Mouse (Mus musculus) lung, postnatal 0 days (tissue): ENCODE results near the gene Ibtk. TPM values are rescaled to one million over a fixed set of nuclear protein-coding genes. Genes with fewer than 3 reads are reported as not detected.
"Not testable (repeated sequence)": the region's sequence is repeated elsewhere in the genome, so short reads cannot be mapped to it uniquely, and the experiment has no call there.

Source experiments
- ATAC-seq: fragments of 200-750 bp; cut with Nextera tagmentation; 2 replicates; pipeline ENCODE4 v1.8.0; 2017; ENCODE audit warnings: moderate library complexity
- DNase-seq: peaks from one replicate; pipeline ENCODE4 v3.0.0-alpha.2; 2016; ENCODE audit warnings: low spot score
- H3K27ac ChIP-seq: fragments of 300-500 bp; sonication (generic); 2 replicates; pipeline ENCODE4 v1.5.1; 2014; ENCODE audit warnings: antibody characterized with exemption, mild to moderate bottlenecking, low read length, mixed read lengths
- H3K27me3 ChIP-seq: fragments of 300-500 bp; sonication (generic); replicated peaks from 2 replicates; pipeline ENCODE4 v1.6.1; 2014; ENCODE audit warnings: low read length, mixed read lengths; ENCODE audit not compliant: insufficient read depth
- H3K36me3 ChIP-seq: fragments of 300-500 bp; sonication (generic); 2 replicates; pipeline ENCODE4 v1.6.1; 2014; ENCODE audit warnings: low read length, mixed read lengths; ENCODE audit not compliant: insufficient read depth
- H3K4me1 ChIP-seq: fragments of 300-500 bp; sonication (generic); 2 replicates; pipeline ENCODE4 v1.6.1; 2014; ENCODE audit warnings: antibody characterized with exemption, low read depth, low read length, mixed read lengths; ENCODE audit not compliant: insufficient read depth
- H3K4me2 ChIP-seq: fragments of 300-500 bp; sonication (generic); replicated peaks from 2 replicates; pipeline ENCODE4 v1.6.1; 2014; ENCODE audit warnings: low read depth, mild to moderate bottlenecking, low read length, moderate library complexity, mixed read lengths
- H3K4me3 ChIP-seq: fragments of 300-500 bp; sonication (generic); 2 replicates; pipeline ENCODE4 v1.5.1; 2014; ENCODE audit warnings: low read depth, low read length
- H3K9ac ChIP-seq: fragments of 300-500 bp; sonication (generic); replicated peaks from 2 replicates; pipeline ENCODE4 v1.6.1; 2014; ENCODE audit warnings: low read depth, mild to moderate bottlenecking
- H3K9me3 ChIP-seq: fragments of 300-500 bp; sonication (generic); 2 replicates; pipeline ENCODE4 v1.6.1; 2016; ENCODE audit warnings: low read length, mixed read lengths
- CTCF ChIP-seq: IDR thresholded peaks from 2 replicates; pipeline ENCODE4 v1.5.1; 2016; ENCODE audit warnings: antibody characterized with exemption, mild to moderate bottlenecking
- EP300 ChIP-seq: IDR thresholded peaks from 2 replicates; pipeline ENCODE4 v1.6.1; 2016; ENCODE audit warnings: antibody characterized with exemption, mild to moderate bottlenecking, control low read depth
- WGBS: fragments of 180-500 bp; shearing (Covaris S2); extraction: QIAGEN DNeasy Blood & Tissue Kit; methylation state at CpG from one replicate; pipeline ENCODE4 v1.1.7; 2014; 5-methylcytosine and 5-hydroxymethylcytosine counted together
- polyA plus RNA-seq: library from polyadenylated mRNA; unstranded; fragments of >200 nt; fragmentation: Nextera tagmentation; extraction: Ambion mirVana; gene quantifications from 2 replicates; pipeline ENCODE4 v1.2.1, GENCODE M21; 2015

Ibtk gene
- 12.0 and 15.4 TPM in 2 replicates for polyA plus RNA-seq

- ATAC-seq = peak; percentile 98
- Histone ChIP-seq H3K27ac (peak within 1 kb of the TSS; percentile 98), H3K4me3 (peak within 1 kb of the TSS; percentile 87), H3K27me3 (no peaks in the 10 kb centered on the region), H3K4me2 (peak within 1 kb of the TSS; percentile 64), H3K9ac (peak within 1 kb of the TSS; percentile 83), H3K4me1 (no peaks in the 10 kb centered on the region), H3K9me3 (no peaks in the 10 kb centered on the region), H3K36me3 (no peaks in the 10 kb centered on the region)
- TF ChIP-seq CTCF = peak; percentile 56
- TF ChIP-seq EP300 = peak; percentile 63; the same call in 1 of the 2 replicates
- WGBS = under 1% methylated on average over 37 of the region's 52 CpGs
- peak; percentile 98 for DNase-seq
Measured at GRCm38 (mm10) chr9:85749142-85749921, at the start of gene Ibtk. Gene Ibtk (minus strand): TSS chr9:85749334.

GRCm38 (mm10) chr9:85791521-85791920 lies 42.4 kb upstream of the Ibtk start:
- not testable (repeated sequence) for H3K36me3 ChIP-seq, H3K4me1 ChIP-seq, ATAC-seq, H3K4me3 ChIP-seq, H3K27me3 ChIP-seq, DNase-seq, H3K4me2 ChIP-seq, H3K9me3 ChIP-seq, H3K9ac ChIP-seq, H3K27ac ChIP-seq
- 94% methylated on average over 18 of the region's 18 CpGs for WGBS

- no peak overlapping the region for H3K4me2 ChIP-seq
- ATAC-seq (no peak), DNase-seq (no peak)
- H3K27ac ChIP-seq = no peak overlapping the region
- 85% methylated on average over 4 of the region's 4 CpGs for WGBS
- no peaks in the 10 kb centered on the region for H3K9me3 ChIP-seq
- H3K27me3 ChIP-seq = 0 out of 2 replicates have a peak, but pooled peaks cover 5% of the 10 kb centered on the region
- TF ChIP-seq CTCF (no peak), EP300 (no peak)
- H3K9ac ChIP-seq = no peak overlapping the region
- no peak overlapping the region for H3K4me3 ChIP-seq
- no peaks in the 10 kb centered on the region for H3K36me3 ChIP-seq
- H3K4me1 ChIP-seq = no peaks in the 10 kb centered on the region
Measured at GRCm38 (mm10) chr9:85780249-85780648, 31.1 kb upstream of the Ibtk start.

- Histone ChIP-seq H3K9me3 (no peaks in the 10 kb centered on the region), H3K4me2 (no peak overlapping the region), H3K9ac (no peak overlapping the region), H3K4me3 (no peak overlapping the region), H3K4me1 (no peaks in the 10 kb centered on the region), H3K36me3 (no peaks in the 10 kb centered on the region), H3K27me3 (0 out of 2 replicates have a peak, but pooled peaks cover 5% of the 10 kb centered on the region), H3K27ac (no peak overlapping the region)
- peak; percentile 81 for DNase-seq
- ATAC-seq = no peak
- no peak for TF ChIP-seq EP300
- TF ChIP-seq CTCF = peak; percentile 65
- 12% methylated on average over 4 of the region's 4 CpGs for WGBS
Measured at GRCm38 (mm10) chr9:85779458-85779857, 30.3 kb upstream of the Ibtk start.

- WGBS = 15% methylated on average over 6 of the region's 6 CpGs
- no peak overlapping the region for H3K4me2 ChIP-seq
- no peaks in the 10 kb centered on the region for H3K9me3 ChIP-seq
- no peak overlapping the region for H3K27ac ChIP-seq
- DNase-seq (peak; percentile 59), ATAC-seq (peak; percentile 72)
- H3K9ac ChIP-seq = no peak overlapping the region
- no peaks in the 10 kb centered on the region for H3K36me3 ChIP-seq
- H3K4me1 ChIP-seq = no peaks in the 10 kb centered on the region
- H3K27me3 ChIP-seq = 0 out of 2 replicates have a peak, but pooled peaks cover 5% of the 10 kb centered on the region
- TF ChIP-seq CTCF (no peak), EP300 (peak; percentile 33; the same call in 1 of the 2 replicates)
- no peak overlapping the region for H3K4me3 ChIP-seq
Measured at GRCm38 (mm10) chr9:85777544-85777943, 28.4 kb upstream of the Ibtk start.

GRCm38 (mm10) chr9:85772280-85772679 lies 23.1 kb upstream of the Ibtk start:
- TF ChIP-seq EP300 (no peak), CTCF (no peak)
- DNase-seq = no peak
- Histone ChIP-seq H3K4me2 (no peak overlapping the region), H3K9me3 (no peaks in the 10 kb centered on the region), H3K4me1 (no peaks in the 10 kb centered on the region; the same call in 1 of the 2 replicates), H3K27ac (no peak overlapping the region), H3K4me3 (no peak overlapping the region), H3K27me3 (no peaks in the 10 kb centered on the region), H3K9ac (no peak overlapping the region), H3K36me3 (no peaks in the 10 kb centered on the region)
- ATAC-seq = no peak
- 63% methylated on average over 12 of the region's 12 CpGs for WGBS
